Mouse (Mus musculus): ENCODE measurements around the gene Ccdc172. TPM values are rescaled to one million over a fixed set of nuclear protein-coding genes. Genes with fewer than 3 reads are reported as not detected.

The Ccdc172 gene
- polyA plus RNA-seq, 1 experiment from 2014 or later = not detected

GRCm38 (mm10) chr19:58590251-58590936 is 78.6 kb downstream of the Ccdc172 start:
- Histone ChIP-seq H3K27me3 (ENCODE audit: control insufficient read depth, insufficient read depth, low read depth, low read length) (no peaks in the 10 kb centered on the region), H3K27ac (ENCODE audit: low read length) (no peak overlapping the region), H3K36me3 (ENCODE audit: control insufficient read depth, insufficient read depth, low read length) (no peaks in the 10 kb centered on the region), H3K4me2 (ENCODE audit: low read depth, low read length) (no peak overlapping the region), H3K4me1 (replicated peaks; ENCODE audit: control insufficient read depth, insufficient read depth, low read length) (no peaks in the 10 kb centered on the region), H3K4me3 (ENCODE audit: low read length) (no peak overlapping the region), H3K9ac (ENCODE audit: low read length) (no peak overlapping the region), H3K9me3 (ENCODE audit: control insufficient read depth, low read length) (peaks cover 9% of the 10 kb centered on the region; the same call in 1 of the 2 replicates)
- WGBS = 66% methylated on average over 6 of the region's 6 CpGs
- ATAC-seq (ENCODE audit: low read depth) = no peak

DNA sequence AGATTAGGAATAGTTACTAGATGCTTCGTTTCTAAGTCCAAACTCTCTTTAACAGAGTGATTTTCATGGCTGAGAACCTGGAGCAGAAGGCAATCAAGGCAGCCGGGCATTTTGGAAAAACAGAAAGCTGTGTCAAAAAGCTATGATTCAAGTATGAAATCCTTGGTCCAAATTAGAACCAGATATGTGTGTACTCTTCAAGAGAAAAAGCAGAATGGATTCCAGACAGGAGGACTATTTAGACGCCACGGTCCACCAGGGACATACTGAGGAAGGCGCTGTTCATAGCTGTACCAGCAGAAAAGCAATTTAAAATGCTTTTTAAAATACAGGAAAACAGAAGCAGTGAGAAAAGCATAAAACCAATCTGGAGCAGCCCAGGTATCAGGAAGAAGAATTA is 88.6 kb downstream of the Ccdc172 start:
- H3K4me3 ChIP-seq (ENCODE audit: low read length) = no peak overlapping the region
- no peaks in the 10 kb centered on the region for H3K36me3 ChIP-seq (ENCODE audit: control insufficient read depth, insufficient read depth, low read length)
- H3K9me3 ChIP-seq (ENCODE audit: control insufficient read depth, low read length) = no peaks in the 10 kb centered on the region
- no peaks in the 10 kb centered on the region for H3K4me1 ChIP-seq (replicated peaks; ENCODE audit: control insufficient read depth, insufficient read depth, low read length)
- no peaks in the 10 kb centered on the region for H3K27me3 ChIP-seq (ENCODE audit: control insufficient read depth, insufficient read depth, low read depth, low read length)
- no peak overlapping the region for H3K9ac ChIP-seq (ENCODE audit: low read length)
- no peak for ATAC-seq (ENCODE audit: low read depth)
- no peak overlapping the region for H3K4me2 ChIP-seq (ENCODE audit: low read depth, low read length)
- no peak overlapping the region for H3K27ac ChIP-seq (ENCODE audit: low read length)
- WGBS = 84% methylated on average over 5 of the region's 5 CpGs

Other genes starting within 250 kb of the Ccdc172 start
- gene Gfra1, start 56.1 kb upstream of the Ccdc172 start, polyA plus RNA-seq (2015; fragmentation: Nextera tagmentation; extraction: Ambion mirVana) = 6.9 and 8.0 TPM in 2 replicates
- gene Pnlip, start 140.5 kb downstream of the Ccdc172 start, polyA plus RNA-seq (2015; fragmentation: Nextera tagmentation; extraction: Ambion mirVana) = not detected in 2 replicates
- gene Pnliprp1, start 216.9 kb downstream of the Ccdc172 start, polyA plus RNA-seq (2015; fragmentation: Nextera tagmentation; extraction: Ambion mirVana) = 0.30 and 2.6 TPM in 2 replicates
- gene Pnliprp2, start 247.7 kb downstream of the Ccdc172 start, polyA plus RNA-seq (2015; fragmentation: Nextera tagmentation; extraction: Ambion mirVana) = 0.13 and 0.21 TPM in 2 replicates